In genomic region chr8:64348082-64348646, GRCm38 (mm10) we compare ENCODE assay signal across 25 mouse cellular contexts.
DNase-seq lines count a peak whose midpoint lies in the region; ATAC-seq lines count a peak whose summit lies in the region.
"Had no signal": no experiment of that assay in that cellular context is flagged by ENCODE, and none has a peak within 500 bp of the region (broad histone marks: within the 10 kb centered on the region; RNA-seq: fewer than 3 reads in every experiment).

No protein-coding gene starts in this region.

- no peak overlapping the region for H3K4me3 ChIP-seq in midbrain, embryonic 12.5 days
- H3K4me3 ChIP-seq in midbrain, embryonic 10.5 days: no peak overlapping the region
- H3K4me3 ChIP-seq: embryonic facial prominence, embryonic 15.5 days; hindbrain, embryonic 12.5 days; kidney, embryonic 15.5 days; left cerebral cortex, adult 2 months; lung, embryonic 15.5 days; megakaryocyte, embryonic 14.5 days; neural tube, embryonic 12.5 days had no signal

- no peaks in the 10 kb centered on the region for H3K27me3 ChIP-seq in midbrain, embryonic 12.5 days
- H3K27me3 ChIP-seq in midbrain, embryonic 10.5 days (ENCODE audit: low read depth, poor library complexity, severe bottlenecking): no peaks in the 10 kb centered on the region
- H3K27me3 ChIP-seq: CH12.LX; embryonic facial prominence, embryonic 15.5 days; hindbrain, embryonic 12.5 days; kidney, embryonic 15.5 days; lung, embryonic 15.5 days; megakaryocyte, embryonic 14.5 days; neural tube, embryonic 12.5 days had no signal

- no peak overlapping the region for H3K27ac ChIP-seq in midbrain, embryonic 12.5 days (replicated peaks)
- H3K27ac ChIP-seq in midbrain, embryonic 10.5 days (replicated peaks): no peak overlapping the region
- H3K27ac ChIP-seq: embryonic facial prominence, embryonic 15.5 days; hindbrain, embryonic 12.5 days; kidney, embryonic 15.5 days; left cerebral cortex, adult 2 months; liver, embryonic 14.5 days; lung, embryonic 15.5 days; neural tube, embryonic 12.5 days; stomach, postnatal 0 days had no signal

- no peak for DNase-seq in frontal cortex, postnatal 10 days (ENCODE audit: low spot score in 2 of 2)
- no peak for DNase-seq in midbrain, embryonic 10.5 days (ENCODE audit: low spot score)
- DNase-seq in brain, adult 2 months (ENCODE audit: low read depth, low spot score): peak; percentile 37
- DNase-seq in thymus, adult 18-20 months: no peak
- DNase-seq in urinary bladder, postnatal 14 days (ENCODE audit: low spot score): no peak
- DNase-seq: adrenal gland, postnatal 14 days; B cell, adult 2 months; cerebellum, adult 9-11 months; gastrocnemius, postnatal 36 days; heart, postnatal 14 days; kidney, adult 11 months; kidney, postnatal 4 days; lung, postnatal 36 days had no signal

- 0 out of 2 replicates have a peak, but pooled peaks cover 3% of the 10 kb centered on the region for H3K9me3 ChIP-seq in midbrain, embryonic 12.5 days
- no peaks in the 10 kb centered on the region for H3K9me3 ChIP-seq in midbrain, embryonic 10.5 days (replicated peaks)
- H3K9me3 ChIP-seq: embryonic facial prominence, embryonic 15.5 days; hindbrain, embryonic 12.5 days; kidney, embryonic 15.5 days; lung, embryonic 15.5 days; megakaryocyte, embryonic 14.5 days; neural tube, embryonic 12.5 days had no signal

- 41% methylated on average over 3 of the region's 3 CpGs for WGBS in midbrain, embryonic 12.5 days
- WGBS in midbrain, embryonic 10.5 days: 66% methylated on average over 3 of the region's 3 CpGs

- H3K4me2 ChIP-seq in midbrain, embryonic 12.5 days (replicated peaks): no peak overlapping the region
- H3K4me2 ChIP-seq: embryonic facial prominence, embryonic 15.5 days; hindbrain, embryonic 12.5 days; kidney, embryonic 15.5 days; lung, embryonic 15.5 days; neural tube, embryonic 12.5 days had no signal

- ATAC-seq in frontal cortex, adult (ENCODE audit: low TSS enrichment): peak; percentile 45
- ATAC-seq in midbrain, embryonic 12.5 days (ENCODE audit: low FRiP score, low read depth): 0 out of 2 replicates have a peak, but pooled peaks have one; percentile 54

- no peak overlapping the region for H3K9ac ChIP-seq in midbrain, embryonic 12.5 days (replicated peaks)
- H3K9ac ChIP-seq: embryonic facial prominence, embryonic 15.5 days; hindbrain, embryonic 12.5 days; kidney, embryonic 15.5 days; liver, embryonic 14.5 days; lung, embryonic 15.5 days; neural tube, embryonic 12.5 days had no signal

- H3K36me3 ChIP-seq in midbrain, embryonic 12.5 days: no peaks in the 10 kb centered on the region
- H3K36me3 ChIP-seq in midbrain, embryonic 10.5 days: no peaks in the 10 kb centered on the region
- H3K36me3 ChIP-seq: embryonic facial prominence, embryonic 15.5 days; hindbrain, embryonic 12.5 days; kidney, embryonic 15.5 days; lung, embryonic 15.5 days; neural tube, embryonic 12.5 days had no signal

- H3K4me1 ChIP-seq in midbrain, embryonic 12.5 days: peaks cover 4% of the 10 kb centered on the region; the same call in 1 of the 2 replicates
- no peaks in the 10 kb centered on the region for H3K4me1 ChIP-seq in midbrain, embryonic 10.5 days
- H3K4me1 ChIP-seq: embryonic facial prominence, embryonic 15.5 days; hindbrain, embryonic 12.5 days; kidney, embryonic 15.5 days; lung, embryonic 15.5 days; neural tube, embryonic 12.5 days had no signal
